Mouse (Mus musculus) embryonic facial prominence, embryonic 12.5 days (tissue): ENCODE data around the gene Nme2. TPM values are rescaled to one million over a fixed set of nuclear protein-coding genes. Genes with fewer than 3 reads are reported as not detected.

Experiments used
- ATAC-seq: fragments of 200-750 bp; cut with Nextera tagmentation; 2 replicates; pipeline ENCODE4 v1.8.0; 2017; ENCODE audit not compliant: insufficient number of reproducible peaks, insufficient read depth, low FRiP score, low TSS enrichment
- H3K27ac ChIP-seq: fragments of 300-500 bp; sonication (generic); 2 replicates; pipeline ENCODE4 v1.5.1; 2016; ENCODE audit warnings: mild to moderate bottlenecking
- H3K27me3 ChIP-seq: fragments of 300-500 bp; sonication (generic); 2 replicates; pipeline ENCODE4 v1.6.1; 2016; ENCODE audit warnings: mild to moderate bottlenecking, moderate library complexity
- H3K36me3 ChIP-seq: fragments of 300-500 bp; sonication (generic); 2 replicates; pipeline ENCODE4 v1.6.1; 2016; ENCODE audit warnings: mild to moderate bottlenecking
- H3K4me1 ChIP-seq: fragments of 300-500 bp; sonication (generic); 2 replicates; pipeline ENCODE4 v1.6.1; 2016
- H3K4me2 ChIP-seq: fragments of 300-500 bp; sonication (generic); replicated peaks from 2 replicates; pipeline ENCODE4 v1.6.1; 2016; ENCODE audit warnings: mild to moderate bottlenecking, moderate library complexity
- H3K4me3 ChIP-seq: fragments of 300-500 bp; sonication (generic); 2 replicates; pipeline ENCODE4 v1.5.1; 2016; ENCODE audit warnings: mild to moderate bottlenecking
- H3K9ac ChIP-seq: fragments of 300-500 bp; sonication (generic); 2 replicates; pipeline ENCODE4 v1.6.1; 2016; ENCODE audit warnings: mild to moderate bottlenecking, moderate library complexity
- H3K9me3 ChIP-seq: fragments of 300-500 bp; sonication (generic); 2 replicates; pipeline ENCODE4 v1.6.1; 2016; ENCODE audit warnings: mild to moderate bottlenecking, moderate library complexity
- WGBS: fragments of 180-500 bp; shearing (Covaris S2); methylation state at CpG from one replicate; pipeline ENCODE4 v1.1.7; 2016; 5-methylcytosine and 5-hydroxymethylcytosine counted together
- polyA plus RNA-seq: library from polyadenylated mRNA; unstranded; fragments of >200 nt; fragmentation: Nextera tagmentation; extraction: Ambion mirVana; gene quantifications from 2 replicates; pipeline ENCODE4 v1.2.1, GENCODE M21; 2016

The Nme2 gene
- polyA plus RNA-seq, 1 experiment from 2014 or later = 223 TPM

GRCm38 (mm10) chr11:93987026-93987425 is 31.0 kb upstream of the Nme2 start:
- Histone ChIP-seq H3K27me3 (no peaks in the 10 kb centered on the region), H3K27ac (no peak overlapping the region), H3K4me2 (no peak overlapping the region), H3K9ac (no peak overlapping the region), H3K4me3 (no peak overlapping the region), H3K9me3 (no peaks in the 10 kb centered on the region), H3K4me1 (no peaks in the 10 kb centered on the region), H3K36me3 (no peaks in the 10 kb centered on the region)
- 84% methylated on average over 4 of the region's 4 CpGs for WGBS
- no peak for ATAC-seq

DNA sequence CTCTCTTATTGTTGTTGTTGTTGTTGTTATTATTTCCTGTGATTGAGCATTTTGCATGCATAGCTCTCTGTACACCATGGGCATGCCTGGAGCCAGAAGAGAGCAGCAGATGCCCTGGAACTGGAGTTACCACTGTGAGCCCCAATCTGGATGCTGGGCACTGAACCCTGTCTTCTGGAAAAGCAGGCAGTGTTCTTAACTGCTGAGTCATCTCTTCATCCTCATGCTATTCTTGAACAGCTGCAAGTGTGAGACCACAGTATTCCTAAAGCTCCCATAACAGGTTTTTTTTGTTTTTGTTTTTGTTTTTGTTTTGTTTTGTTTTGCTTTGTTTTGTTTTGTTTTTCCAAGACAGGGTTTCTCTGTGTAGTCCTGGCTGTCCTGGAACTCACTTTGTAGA is 30.2 kb upstream of the Nme2 start:
- Histone ChIP-seq H3K4me2 (no peak overlapping the region), H3K4me3 (no peak overlapping the region), H3K4me1 (no peaks in the 10 kb centered on the region), H3K27me3 (no peaks in the 10 kb centered on the region), H3K9me3 (no peaks in the 10 kb centered on the region), H3K27ac (no peak overlapping the region), H3K9ac (no peak overlapping the region), H3K36me3 (no peaks in the 10 kb centered on the region)
- ATAC-seq = no peak

DNA sequence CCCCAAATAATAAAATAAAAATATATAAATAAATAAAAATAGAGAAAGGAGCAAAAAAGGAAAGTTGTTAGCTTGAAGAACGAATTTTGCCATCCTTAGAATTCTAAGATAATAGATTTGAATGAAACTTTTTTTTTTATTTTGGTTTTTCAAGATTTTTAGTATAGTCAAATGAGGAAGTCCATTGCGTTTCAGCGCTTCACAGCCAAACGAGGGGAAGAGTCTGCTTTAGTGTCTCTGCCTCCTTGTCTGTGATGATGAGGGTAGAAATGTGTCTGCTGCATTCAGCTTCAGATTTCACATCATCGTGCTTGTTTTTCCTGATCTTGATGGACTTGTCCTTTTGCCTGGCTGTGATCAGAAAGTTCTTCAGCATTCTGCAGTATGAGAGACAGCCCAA is 29.2 kb upstream of the Nme2 start:
- no peaks in the 10 kb centered on the region for H3K27me3 ChIP-seq
- no peak overlapping the region for H3K27ac ChIP-seq
- no peaks in the 10 kb centered on the region for H3K4me1 ChIP-seq
- no peak overlapping the region for H3K4me2 ChIP-seq
- no peak for ATAC-seq
- no peaks in the 10 kb centered on the region for H3K36me3 ChIP-seq
- no peaks in the 10 kb centered on the region for H3K9me3 ChIP-seq
- no peak overlapping the region for H3K9ac ChIP-seq
- H3K4me3 ChIP-seq = no peak overlapping the region
- WGBS = 86% methylated on average over 5 of the region's 5 CpGs

- H3K27me3 ChIP-seq = no peaks in the 10 kb centered on the region
- H3K36me3 ChIP-seq = no peaks in the 10 kb centered on the region
- ATAC-seq = no peak
- H3K4me3 ChIP-seq = no peak overlapping the region
- H3K4me2 ChIP-seq = no peak overlapping the region
- no peaks in the 10 kb centered on the region for H3K4me1 ChIP-seq
- no peak overlapping the region for H3K27ac ChIP-seq
- H3K9ac ChIP-seq = no peak overlapping the region
- no peaks in the 10 kb centered on the region for H3K9me3 ChIP-seq
- WGBS = 88% methylated on average over 3 of the region's 3 CpGs
Measured at GRCm38 (mm10) chr11:93984619-93985018, 28.6 kb upstream of the Nme2 start.

DNA sequence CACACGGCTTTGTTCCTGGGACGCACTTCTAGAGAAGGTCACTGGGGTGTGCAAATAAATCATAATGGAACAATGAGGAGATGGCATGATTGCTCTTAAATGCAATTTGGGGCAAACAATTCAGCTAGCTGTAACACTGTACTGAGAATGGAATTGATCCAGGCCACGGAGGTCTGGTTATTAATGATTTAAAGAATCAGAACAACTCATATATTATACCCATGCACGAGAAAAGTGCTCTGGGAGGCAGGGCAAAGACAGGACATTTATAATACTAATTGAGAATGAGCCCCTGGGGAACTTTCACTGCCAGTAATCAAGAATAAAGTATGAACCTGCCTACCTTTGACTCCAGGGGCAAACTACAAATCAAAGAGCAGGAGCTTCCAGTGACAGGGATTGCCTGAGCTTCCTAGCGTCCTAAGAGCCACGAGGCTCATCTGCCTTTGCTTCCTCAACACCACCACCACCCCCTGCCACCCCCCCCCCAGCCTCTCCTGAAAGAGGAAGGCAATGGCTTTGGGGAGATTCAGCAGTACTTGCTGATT is 23.5 kb upstream of the Nme2 start:
- no peak overlapping the region for H3K4me2 ChIP-seq
- WGBS = 58% methylated on average over 6 of the region's 6 CpGs
- H3K9me3 ChIP-seq = no peaks in the 10 kb centered on the region
- no peaks in the 10 kb centered on the region for H3K4me1 ChIP-seq
- no peak overlapping the region for H3K9ac ChIP-seq
- H3K27me3 ChIP-seq = no peaks in the 10 kb centered on the region
- ATAC-seq = no peak
- no peak overlapping the region for H3K4me3 ChIP-seq
- H3K36me3 ChIP-seq = no peaks in the 10 kb centered on the region
- no peak overlapping the region for H3K27ac ChIP-seq

DNA sequence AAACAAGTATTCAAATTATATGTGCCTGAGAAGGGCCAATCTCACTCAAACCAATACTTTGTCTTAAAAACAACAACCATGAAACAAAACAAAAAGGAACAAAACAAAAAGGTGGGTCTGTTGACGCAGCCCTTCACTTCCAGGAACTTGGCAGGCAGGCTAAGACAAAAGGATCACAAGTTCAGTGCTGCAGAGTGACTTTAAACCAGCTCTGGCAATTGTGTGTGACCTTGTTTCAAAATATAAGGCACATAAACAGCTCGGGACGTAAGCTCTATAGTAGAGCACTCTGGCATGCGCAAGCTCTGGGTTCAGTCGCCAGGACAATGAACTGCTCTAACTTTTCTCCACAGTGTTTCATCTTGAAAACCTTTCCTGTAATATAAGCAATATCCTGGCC is 16.9 kb upstream of the Nme2 start:
- 85% methylated on average over 5 of the region's 5 CpGs for WGBS

GRCm38 (mm10) chr11:93969799-93970198 is 13.7 kb upstream of the Nme2 start:
- Histone ChIP-seq H3K9me3 (no peaks in the 10 kb centered on the region), H3K4me1 (peaks cover 3% of the 10 kb centered on the region; the same call in 1 of the 2 replicates), H3K27me3 (no peaks in the 10 kb centered on the region), H3K4me3 (no peak overlapping the region), H3K27ac (no peak overlapping the region), H3K36me3 (peaks cover 11% of the 10 kb centered on the region), H3K4me2 (no peak overlapping the region), H3K9ac (no peak overlapping the region)
- no peak for ATAC-seq
- WGBS = 66% methylated on average over 1 of the region's 1 CpGs

More for the DNA sequence above, 16.9 kb upstream of the Nme2 start:
- no peaks in the 10 kb centered on the region for H3K36me3 ChIP-seq
- H3K9me3 ChIP-seq = no peaks in the 10 kb centered on the region
- no peaks in the 10 kb centered on the region for H3K4me1 ChIP-seq
- no peak overlapping the region for H3K4me2 ChIP-seq
- H3K4me3 ChIP-seq = no peak overlapping the region
- H3K9ac ChIP-seq = no peak overlapping the region
- no peak overlapping the region for H3K27ac ChIP-seq
- no peak for ATAC-seq
- no peaks in the 10 kb centered on the region for H3K27me3 ChIP-seq

- 95% methylated on average over 6 of the region's 6 CpGs for WGBS
- Histone ChIP-seq H3K9ac (no peak overlapping the region), H3K9me3 (no peaks in the 10 kb centered on the region), H3K4me1 (peaks cover 5% of the 10 kb centered on the region; the same call in 1 of the 2 replicates), H3K4me3 (no peak overlapping the region), H3K4me2 (no peak overlapping the region), H3K36me3 (peaks cover 17% of the 10 kb centered on the region), H3K27me3 (no peaks in the 10 kb centered on the region), H3K27ac (no peak overlapping the region)
- ATAC-seq = no peak
Measured at GRCm38 (mm10) chr11:93969171-93969570, 13.1 kb upstream of the Nme2 start.

- Histone ChIP-seq H3K27ac (no peak overlapping the region), H3K36me3 (peaks cover 21% of the 10 kb centered on the region), H3K4me3 (peak overlapping the region; percentile 74), H3K9me3 (no peaks in the 10 kb centered on the region), H3K4me1 (peaks cover 5% of the 10 kb centered on the region; the same call in 1 of the 2 replicates), H3K9ac (no peak overlapping the region), H3K4me2 (peak overlapping the region; percentile 30), H3K27me3 (no peaks in the 10 kb centered on the region)
- no peak for ATAC-seq
- 54% methylated on average over 6 of the region's 6 CpGs for WGBS
Measured at GRCm38 (mm10) chr11:93968848-93969128, 12.7 kb upstream of the Nme2 start.

- ATAC-seq = peak; percentile 93
- WGBS = 1% methylated on average over 40 of the region's 40 CpGs
Measured at GRCm38 (mm10) chr11:93968005-93968847, 12.2 kb upstream of the Nme2 start, which contains the start of the genes Gm20390 and Nme1. Gm20390 (minus strand) TSS chr11:93968293. Nme1 (minus strand) TSS chr11:93968521.

DNA sequence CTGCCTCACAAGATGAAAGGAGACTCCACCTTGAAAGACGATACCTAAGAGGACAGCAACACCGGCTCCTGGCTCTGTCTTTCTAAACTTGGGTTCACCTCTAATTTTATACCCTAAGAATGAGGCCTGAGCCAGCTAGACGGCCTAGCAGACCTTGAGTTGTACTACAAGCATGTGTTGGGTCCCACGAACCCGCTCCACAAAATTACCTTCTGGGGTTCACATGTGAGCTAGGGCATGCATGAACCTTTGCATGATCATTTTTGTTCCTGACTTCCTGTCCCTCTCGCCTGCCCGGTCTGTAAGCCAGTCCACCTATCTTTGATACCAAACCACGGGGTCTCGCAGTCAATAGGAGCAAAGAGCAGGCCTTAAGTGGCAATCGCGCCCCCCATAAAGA is 11.3 kb upstream of the Nme2 start:
- Histone ChIP-seq H3K27me3 (no peaks in the 10 kb centered on the region), H3K4me2 (peak overlapping the region; percentile 82), H3K9me3 (no peaks in the 10 kb centered on the region), H3K27ac (peak overlapping the region; percentile 76), H3K36me3 (peaks cover 33% of the 10 kb centered on the region), H3K4me1 (peaks cover 5% of the 10 kb centered on the region; the same call in 1 of the 2 replicates), H3K4me3 (peak overlapping the region; percentile 74), H3K9ac (peak overlapping the region; percentile 76)
- 3% methylated on average over 11 of the region's 11 CpGs for WGBS
- no peak for ATAC-seq

More at GRCm38 (mm10) chr11:93968005-93968847, 12.2 kb upstream of the Nme2 start, which contains the start of the genes Gm20390 and Nme1:
- Histone ChIP-seq H3K27me3 (no peaks in the 10 kb centered on the region), H3K4me1 (peaks cover 5% of the 10 kb centered on the region; the same call in 1 of the 2 replicates), H3K36me3 (peaks cover 25% of the 10 kb centered on the region), H3K9ac (peak within 1 kb of the TSS; percentile 76), H3K27ac (peak within 1 kb of the TSS; percentile 76), H3K4me2 (peak within 1 kb of the TSS; percentile 82), H3K4me3 (peak within 1 kb of the TSS; percentile 74), H3K9me3 (no peaks in the 10 kb centered on the region)

DNA sequence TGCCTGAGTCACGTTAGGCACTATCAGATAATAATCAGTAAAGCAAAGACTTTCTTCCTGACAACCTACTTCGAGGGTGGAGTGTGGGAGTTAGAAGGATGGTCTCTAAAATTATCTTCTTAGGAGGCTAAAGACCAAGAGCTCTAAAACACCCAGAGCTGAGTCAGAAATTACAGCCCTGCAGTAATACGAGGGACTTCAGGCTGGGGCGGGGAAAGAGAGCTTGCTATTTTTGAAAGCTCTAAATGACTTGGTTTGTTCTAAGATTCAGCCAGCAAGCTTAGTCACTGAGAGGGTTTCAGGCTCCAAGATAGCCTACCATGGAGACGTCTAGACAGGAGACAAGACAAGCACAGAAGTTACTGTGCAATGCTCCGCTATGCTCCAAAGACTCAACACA is 9.3 kb upstream of the Nme2 start:
- Histone ChIP-seq H3K4me2 (no peak overlapping the region), H3K9ac (no peak overlapping the region), H3K27me3 (no peaks in the 10 kb centered on the region), H3K27ac (no peak overlapping the region), H3K9me3 (no peaks in the 10 kb centered on the region), H3K4me3 (no peak overlapping the region), H3K36me3 (peaks cover 50% of the 10 kb centered on the region), H3K4me1 (peaks cover 5% of the 10 kb centered on the region; the same call in 1 of the 2 replicates)
- 94% methylated on average over 6 of the region's 6 CpGs for WGBS
- ATAC-seq = no peak
